Mouse (Mus musculus) stomach, embryonic 16.5 days (tissue): Measurements from ENCODE around the gene Rps26. TPM values are rescaled to one million over a fixed set of nuclear protein-coding genes. Genes with fewer than 3 reads are reported as not detected.
A peak's percentile ranks its signal among the peaks of the same experiment; 100 is the strongest.

ENCODE experiments used
- ATAC-seq: fragments of 200-750 bp; cut with Nextera tagmentation; 2 replicates; pipeline ENCODE4 v1.8.0; 2017; ENCODE audit warnings: moderate number of reproducible peaks, moderate TSS enrichment; ENCODE audit not compliant: insufficient read depth, low FRiP score
- H3K27ac ChIP-seq: fragments of 300-500 bp; sonication (generic); 2 replicates; pipeline ENCODE4 v1.5.1; 2014; ENCODE audit warnings: low read length
- H3K27me3 ChIP-seq: fragments of 300-500 bp; sonication (generic); 2 replicates; pipeline ENCODE4 v1.6.1; 2014; ENCODE audit warnings: low read length, control low read depth, mixed read lengths; ENCODE audit not compliant: control insufficient read depth, insufficient read depth
- H3K36me3 ChIP-seq: fragments of 300-500 bp; sonication (generic); 2 replicates; pipeline ENCODE4 v1.6.1; 2014; ENCODE audit warnings: low read length; ENCODE audit not compliant: control insufficient read depth, insufficient read depth
- H3K4me1 ChIP-seq: fragments of 300-500 bp; sonication (generic); 2 replicates; pipeline ENCODE4 v1.6.1; 2014; ENCODE audit warnings: low read length, control low read depth, mixed read lengths; ENCODE audit not compliant: control insufficient read depth, insufficient read depth
- H3K4me2 ChIP-seq: fragments of 300-500 bp; sonication (generic); 2 replicates; pipeline ENCODE4 v1.6.1; 2014; ENCODE audit warnings: low read depth, low read length, mixed read lengths
- H3K4me3 ChIP-seq: fragments of 300-500 bp; sonication (generic); replicated peaks from 2 replicates; pipeline ENCODE4 v1.5.1; 2014; ENCODE audit warnings: mild to moderate bottlenecking, low read length
- H3K9ac ChIP-seq: fragments of 300-500 bp; sonication (generic); 2 replicates; pipeline ENCODE4 v1.6.1; 2014; ENCODE audit warnings: low read length
- H3K9me3 ChIP-seq: fragments of 300-500 bp; sonication (generic); replicated peaks from 2 replicates; pipeline ENCODE4 v1.6.1; 2016; ENCODE audit warnings: low read length, control low read depth; ENCODE audit not compliant: control insufficient read depth
- WGBS: fragments of 180-500 bp; shearing (Covaris S2); extraction: QIAGEN DNeasy Blood & Tissue Kit; methylation state at CpG from one replicate; pipeline ENCODE4 v1.1.7; 2014; 5-methylcytosine and 5-hydroxymethylcytosine counted together
- polyA plus RNA-seq: library from polyadenylated mRNA; unstranded; fragments of >200 nt; fragmentation: Nextera tagmentation; extraction: Ambion mirVana; gene quantifications from 2 replicates; pipeline ENCODE4 v1.2.1, GENCODE M21; 2015

The Rps26 gene
- polyA plus RNA-seq, 1 experiment from 2014 or later = 704 TPM

DNA sequence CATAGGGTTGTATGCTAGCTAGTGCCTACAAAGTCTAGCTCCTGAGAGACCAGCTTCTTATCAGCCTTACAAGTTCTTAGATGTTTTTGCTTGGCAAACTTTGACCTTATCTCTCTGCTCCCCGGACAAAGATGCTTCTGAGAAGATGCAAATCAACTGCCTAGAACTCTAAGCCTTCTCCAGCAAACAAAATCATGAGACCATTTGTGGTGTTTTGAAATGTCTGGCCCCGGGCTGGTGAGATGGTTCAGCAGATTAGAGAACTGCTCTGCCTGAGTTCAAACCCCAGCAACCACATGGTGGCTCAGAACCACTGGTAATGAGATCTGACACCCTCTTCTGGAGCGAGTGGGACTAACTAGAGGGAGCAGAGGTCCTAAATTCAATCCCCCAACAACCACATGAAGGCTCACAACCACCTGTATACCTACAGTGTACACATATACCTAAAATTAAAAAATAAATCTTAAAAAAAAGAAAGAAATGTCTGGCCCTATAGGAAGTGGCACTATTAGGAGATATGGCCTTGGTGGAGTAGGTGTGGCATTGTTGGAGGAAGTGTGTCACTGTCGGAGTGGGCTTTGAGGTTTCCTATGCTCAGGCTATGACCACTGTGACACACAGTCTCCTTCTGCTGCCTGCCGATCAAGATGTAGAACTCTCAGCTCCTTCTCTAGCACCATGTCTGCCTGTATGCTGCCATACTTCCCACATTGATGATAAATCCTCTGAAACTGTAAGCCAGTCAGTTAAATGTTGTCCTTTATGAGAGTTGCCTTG, 37.1 kb upstream of the Rps26 start:
- Histone ChIP-seq H3K36me3 (no peaks in the 10 kb centered on the region), H3K9me3 (no peaks in the 10 kb centered on the region), H3K4me3 (no peak overlapping the region), H3K27ac (no peak overlapping the region), H3K9ac (no peak overlapping the region), H3K4me1 (no peaks in the 10 kb centered on the region), H3K4me2 (no peak overlapping the region), H3K27me3 (no peaks in the 10 kb centered on the region)
- WGBS = 53% methylated on average over 5 of the region's 5 CpGs
- no peak for ATAC-seq

DNA sequence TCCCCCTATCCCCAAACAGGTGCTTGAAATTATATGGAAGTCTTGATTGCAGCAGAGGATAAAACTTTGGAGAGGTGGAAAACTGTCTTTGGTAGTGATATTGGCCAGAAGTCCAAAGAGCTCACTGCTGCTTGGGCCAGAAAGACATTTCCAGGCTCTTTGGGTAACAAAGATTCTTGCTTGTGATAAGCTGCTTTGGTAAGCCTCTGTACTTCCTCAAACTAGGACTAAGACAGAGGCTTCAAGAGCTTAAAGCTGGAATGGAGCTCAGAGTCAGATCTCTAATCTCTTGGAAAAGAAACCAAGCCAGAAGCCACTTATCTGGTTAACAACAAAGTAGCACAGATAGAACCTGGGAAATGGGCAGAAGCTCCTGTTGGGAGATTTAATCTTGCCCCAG, 35.9 kb upstream of the Rps26 start:
- Histone ChIP-seq H3K9me3 (no peaks in the 10 kb centered on the region), H3K36me3 (no peaks in the 10 kb centered on the region), H3K4me3 (no peak overlapping the region), H3K4me2 (no peak overlapping the region), H3K9ac (no peak overlapping the region), H3K27me3 (no peaks in the 10 kb centered on the region), H3K4me1 (no peaks in the 10 kb centered on the region), H3K27ac (no peak overlapping the region)
- no peak for ATAC-seq

DNA sequence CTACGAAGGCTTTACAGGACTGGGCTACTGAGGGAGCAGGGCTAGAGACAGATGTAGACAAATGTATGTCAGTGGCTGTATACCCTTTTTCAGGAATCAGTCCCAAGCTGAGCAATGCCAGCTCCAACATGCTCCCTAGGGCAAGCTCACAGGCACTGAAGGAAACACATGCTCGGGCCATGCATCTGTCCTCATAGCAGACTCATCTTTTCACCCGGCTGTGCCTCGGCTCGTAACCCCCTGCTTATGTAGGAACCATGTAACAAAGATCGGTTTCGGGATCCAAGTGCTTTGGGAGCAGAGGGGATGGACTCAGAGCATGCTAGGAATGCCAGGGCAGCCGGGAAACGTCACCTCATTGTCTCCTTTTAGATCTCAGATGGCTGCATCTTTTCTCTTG, 32.9 kb upstream of the Rps26 start:
- no peak overlapping the region for H3K4me2 ChIP-seq
- no peaks in the 10 kb centered on the region for H3K9me3 ChIP-seq
- H3K27ac ChIP-seq = no peak overlapping the region
- no peak overlapping the region for H3K9ac ChIP-seq
- no peak overlapping the region for H3K4me3 ChIP-seq
- 48% methylated on average over 9 of the region's 9 CpGs for WGBS
- H3K27me3 ChIP-seq = no peaks in the 10 kb centered on the region
- H3K36me3 ChIP-seq = no peaks in the 10 kb centered on the region
- H3K4me1 ChIP-seq = no peaks in the 10 kb centered on the region
- ATAC-seq = no peak

DNA sequence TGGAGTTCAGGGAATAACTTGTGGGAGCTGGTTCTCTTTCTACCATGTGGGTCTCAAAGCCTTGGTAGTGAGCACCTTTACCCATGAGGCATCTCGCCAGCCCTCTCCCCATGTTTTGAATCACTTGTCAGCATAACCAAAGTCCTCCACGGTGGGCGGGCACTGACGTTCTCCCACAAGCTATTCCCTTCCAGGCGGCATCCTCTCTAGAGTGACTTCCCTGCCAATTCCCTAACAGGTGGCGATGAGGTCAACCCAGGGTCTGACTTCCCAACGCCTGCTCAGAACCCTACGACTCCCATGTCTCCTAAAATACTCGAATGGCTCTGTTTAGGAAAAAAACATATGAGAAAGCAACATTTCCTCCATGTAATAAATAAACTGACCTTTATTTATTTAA, 31.3 kb upstream of the Rps26 start:
- no peak overlapping the region for H3K4me3 ChIP-seq
- no peaks in the 10 kb centered on the region for H3K4me1 ChIP-seq
- H3K27me3 ChIP-seq = no peaks in the 10 kb centered on the region
- no peak overlapping the region for H3K9ac ChIP-seq
- no peak for ATAC-seq
- no peak overlapping the region for H3K4me2 ChIP-seq
- 58% methylated on average over 9 of the region's 9 CpGs for WGBS
- no peaks in the 10 kb centered on the region for H3K9me3 ChIP-seq
- H3K36me3 ChIP-seq = no peaks in the 10 kb centered on the region
- H3K27ac ChIP-seq = no peak overlapping the region

DNA sequence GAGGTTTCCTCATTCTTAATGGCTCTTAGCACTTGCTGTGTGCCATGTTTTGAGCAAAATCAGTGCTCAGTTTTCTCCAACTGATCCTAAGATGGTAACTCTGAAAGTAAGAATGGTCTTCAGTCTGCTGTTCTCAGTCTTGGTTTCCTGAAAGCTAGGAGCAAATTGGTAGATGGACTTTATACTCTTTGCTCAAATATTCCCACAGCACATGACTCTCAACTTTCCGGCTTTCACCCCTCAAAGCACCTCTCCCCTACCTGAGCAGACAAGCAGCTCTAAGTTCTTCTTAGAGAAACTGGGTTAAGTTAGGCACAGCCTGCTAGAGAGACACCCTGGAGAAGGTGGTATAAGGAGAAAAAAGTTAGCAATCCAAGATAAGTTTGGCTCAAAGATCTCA, 30.2 kb upstream of the Rps26 start:
- H3K4me3 ChIP-seq = no peak overlapping the region
- H3K9ac ChIP-seq = no peak overlapping the region
- no peak for ATAC-seq
- H3K4me1 ChIP-seq = no peaks in the 10 kb centered on the region
- H3K36me3 ChIP-seq = no peaks in the 10 kb centered on the region
- H3K27me3 ChIP-seq = no peaks in the 10 kb centered on the region
- H3K4me2 ChIP-seq = no peak overlapping the region
- H3K27ac ChIP-seq = no peak overlapping the region
- H3K9me3 ChIP-seq = no peaks in the 10 kb centered on the region
- 79% methylated on average over 1 of the region's 1 CpGs for WGBS

DNA sequence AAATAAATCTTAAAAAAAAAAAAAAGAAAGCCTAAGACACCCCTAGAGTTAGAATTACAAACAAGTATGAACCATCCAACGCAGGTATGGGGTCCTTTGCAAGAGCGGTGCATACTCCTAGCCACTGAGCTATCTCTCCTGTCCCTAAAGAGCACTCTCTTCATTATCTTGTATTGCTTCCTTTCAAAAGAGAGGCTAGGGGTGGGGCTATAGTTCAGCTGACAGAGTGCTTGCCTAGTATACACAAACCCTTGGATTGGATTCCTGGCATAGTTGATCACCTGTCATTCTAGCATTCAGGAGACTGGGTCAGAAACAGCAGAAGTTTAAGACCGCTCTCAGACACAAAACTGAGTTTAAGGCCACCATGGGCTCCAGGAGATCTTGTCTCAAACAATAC, 28.7 kb upstream of the Rps26 start:
- ATAC-seq = no peak
- Histone ChIP-seq H3K9ac (no peak overlapping the region), H3K27me3 (no peaks in the 10 kb centered on the region), H3K4me3 (no peak overlapping the region), H3K27ac (no peak overlapping the region), H3K4me2 (no peak overlapping the region), H3K9me3 (no peaks in the 10 kb centered on the region), H3K4me1 (no peaks in the 10 kb centered on the region), H3K36me3 (no peaks in the 10 kb centered on the region)
- 33% methylated on average over 3 of the region's 3 CpGs for WGBS

DNA sequence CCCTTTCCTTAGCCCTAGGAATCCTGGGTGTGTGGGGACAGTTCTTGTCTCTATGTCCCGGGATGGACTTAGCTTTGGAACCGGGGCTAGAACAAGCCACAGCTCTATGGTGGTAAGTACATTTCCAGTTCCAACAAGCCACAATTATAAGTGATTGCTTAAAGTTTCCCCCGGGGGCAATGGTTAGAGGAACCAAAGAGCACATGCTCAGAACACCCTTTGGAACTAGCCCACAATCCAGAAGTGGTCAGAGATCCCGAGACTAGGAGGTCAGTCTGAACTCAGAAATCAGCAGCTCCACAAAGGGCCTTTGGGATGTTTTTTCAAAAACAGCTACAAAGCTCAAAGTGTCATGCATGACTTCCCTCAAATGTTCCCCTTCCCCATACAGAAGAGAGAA, 27.3 kb upstream of the Rps26 start:
- WGBS = 76% methylated on average over 4 of the region's 4 CpGs
- no peak for ATAC-seq
- no peaks in the 10 kb centered on the region for H3K9me3 ChIP-seq

DNA sequence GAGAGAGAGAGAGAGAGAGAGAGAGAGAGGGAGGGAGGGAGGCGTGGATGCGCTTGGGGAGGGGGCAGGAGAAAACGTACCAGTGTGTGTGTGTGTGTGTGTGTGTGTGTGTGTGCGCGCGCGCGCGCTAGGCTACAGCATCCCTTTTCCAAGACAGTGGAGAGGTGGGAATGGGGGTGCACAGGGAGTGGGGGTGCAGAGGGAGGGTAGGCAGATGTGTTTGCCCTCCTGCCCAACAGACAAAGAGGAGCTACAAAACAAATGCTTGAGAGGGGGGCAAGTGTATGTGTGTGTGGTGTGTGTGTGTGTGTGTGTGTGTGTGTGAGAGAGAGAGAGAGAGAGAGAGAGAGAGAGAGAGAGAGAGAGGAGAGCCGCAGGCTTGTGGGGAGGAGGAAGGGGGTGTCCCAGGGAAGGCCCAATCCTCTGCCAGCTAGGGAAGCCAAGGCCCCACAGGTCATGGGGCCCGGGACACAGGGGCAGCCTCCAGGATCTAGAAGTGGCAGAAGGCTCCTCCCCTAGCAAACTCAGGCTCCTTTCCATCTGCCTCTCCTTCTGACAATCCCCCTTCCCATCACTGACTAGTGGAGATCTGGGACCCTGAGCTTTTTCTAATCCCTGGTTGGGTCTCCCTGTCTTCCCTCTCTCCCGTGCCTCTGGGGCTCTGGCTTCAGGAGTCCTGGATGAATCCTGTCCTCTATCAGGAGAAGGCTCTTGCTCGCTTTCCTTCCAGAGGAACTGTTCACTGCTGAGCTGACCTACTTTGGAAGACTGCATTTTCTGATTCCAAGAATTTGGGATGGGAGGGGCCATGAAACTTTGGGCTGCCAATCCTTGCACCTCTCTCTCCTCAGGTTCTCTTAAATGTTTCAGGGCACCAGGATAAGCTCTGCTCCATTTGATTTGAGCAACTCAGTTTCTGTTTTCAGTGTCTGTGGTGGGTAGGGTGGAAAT, 19.9 kb upstream of the Rps26 start:
- ATAC-seq = peak; percentile 67; the same call in 1 of the 2 replicates
- H3K4me2 ChIP-seq = peak overlapping the region; percentile 74
- peaks cover 7% of the 10 kb centered on the region; the same call in 1 of the 2 replicates for H3K4me1 ChIP-seq
- WGBS = 6% methylated on average over 12 of the region's 13 CpGs
- peak overlapping the region; percentile 58; the same call in 1 of the 2 replicates for H3K4me3 ChIP-seq
- H3K9me3 ChIP-seq = no peaks in the 10 kb centered on the region
- no peaks in the 10 kb centered on the region for H3K36me3 ChIP-seq
- H3K27me3 ChIP-seq = no peaks in the 10 kb centered on the region
- peak overlapping the region; percentile 71 for H3K9ac ChIP-seq
- H3K27ac ChIP-seq = peak overlapping the region; percentile 70

More for the DNA sequence above, 27.3 kb upstream of the Rps26 start:
- Histone ChIP-seq H3K4me2 (no peak overlapping the region), H3K4me1 (no peaks in the 10 kb centered on the region), H3K27me3 (no peaks in the 10 kb centered on the region), H3K9ac (no peak overlapping the region), H3K27ac (no peak overlapping the region), H3K4me3 (no peak overlapping the region), H3K36me3 (no peaks in the 10 kb centered on the region)
